Mouse (Mus musculus) bone marrow, adult 2 months (tissue): Measurements from ENCODE around the gene Shc3.

ENCODE experiments used
- CTCF ChIP-seq: fragments of 200-500 bp; IDR thresholded peaks from 2 replicates; pipeline ENCODE4 v1.5.1; 2011; ENCODE audit warnings: low read length, control low read depth; ENCODE audit not compliant: control insufficient read depth, insufficient read depth
- POLR2A ChIP-seq: fragments of 200-500 bp; IDR thresholded peaks from 2 replicates; pipeline ENCODE4 v1.6.1; 2011; ENCODE audit warnings: low read depth, mild to moderate bottlenecking, control low read depth, low read length, borderline replicate concordance; ENCODE audit not compliant: control insufficient read depth

DNA sequence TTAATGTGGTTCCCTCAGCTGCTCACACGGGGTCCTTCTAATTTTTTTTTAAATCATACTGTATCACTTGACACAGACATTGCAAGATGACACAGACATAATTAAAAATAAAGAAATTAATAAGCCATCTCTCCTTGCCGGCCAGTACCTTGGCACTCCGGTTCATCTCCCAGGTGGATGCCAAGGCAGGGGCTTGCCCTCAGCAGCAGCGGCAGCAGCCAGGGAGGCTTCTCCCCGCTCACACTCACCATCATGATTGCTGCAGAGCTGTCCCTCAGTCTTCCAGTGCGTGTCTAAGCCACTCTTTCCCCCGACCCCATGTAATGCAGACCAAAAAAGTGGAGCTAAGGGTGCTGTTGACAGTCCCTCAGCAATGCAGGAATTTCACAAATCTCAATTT lies 33.9 kb downstream of the Shc3 start:
- TF ChIP-seq CTCF: no peak
- no peak for TF ChIP-seq POLR2A
